Mouse (Mus musculus): ENCODE measurements at regions not wholly inside any gene's neighbourhood (a gene's known extent, or its start where the extent isn't known, plus 50 kb on each side); places are given as distances from the start of the nearest gene placed in this dataset.

DNA sequence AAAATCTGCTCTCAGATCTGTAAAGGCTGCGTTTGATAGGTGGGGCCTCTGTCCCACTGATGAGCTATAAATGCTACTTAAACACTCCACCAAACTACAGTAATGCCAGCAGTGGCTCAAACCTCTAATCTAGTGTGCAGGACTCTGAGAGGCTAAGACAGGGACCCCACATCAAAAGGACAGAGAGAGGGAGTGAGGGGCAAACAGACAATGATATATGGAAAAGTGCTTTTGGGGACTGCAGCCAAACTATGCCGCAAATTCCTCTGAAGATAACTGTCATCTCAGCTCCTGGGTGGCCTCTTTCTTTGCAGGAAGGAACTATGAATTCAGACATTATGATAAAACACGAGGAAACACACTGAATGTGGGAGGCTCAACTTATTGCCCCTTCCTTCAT is 138.9 kb upstream of the Ddit4l start:
- no peak for DNase-seq (ENCODE audit: low spot score in 2 of 2)

DNA sequence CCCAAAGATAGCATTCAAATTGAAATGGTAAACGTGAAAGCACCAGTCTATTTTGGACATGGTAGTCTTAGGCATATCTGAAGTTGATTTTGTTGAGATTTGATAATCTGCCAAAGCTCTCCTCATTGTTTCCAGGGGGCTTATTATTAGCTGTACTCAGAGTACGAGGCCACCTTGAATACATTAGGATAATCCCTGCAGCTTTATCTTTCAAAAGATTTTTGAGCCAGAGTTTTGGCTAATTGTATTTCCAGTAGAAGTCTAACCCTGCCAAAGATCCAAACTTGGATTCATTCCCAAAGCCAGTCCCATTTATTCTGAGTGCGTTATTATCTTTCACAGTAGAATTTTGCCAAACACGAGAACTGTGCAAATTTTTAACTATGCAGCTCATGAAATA is 138.4 kb upstream of the Ddit4l start:
- DNase-seq (ENCODE audit: low spot score in 2 of 2), result no peak

DNA sequence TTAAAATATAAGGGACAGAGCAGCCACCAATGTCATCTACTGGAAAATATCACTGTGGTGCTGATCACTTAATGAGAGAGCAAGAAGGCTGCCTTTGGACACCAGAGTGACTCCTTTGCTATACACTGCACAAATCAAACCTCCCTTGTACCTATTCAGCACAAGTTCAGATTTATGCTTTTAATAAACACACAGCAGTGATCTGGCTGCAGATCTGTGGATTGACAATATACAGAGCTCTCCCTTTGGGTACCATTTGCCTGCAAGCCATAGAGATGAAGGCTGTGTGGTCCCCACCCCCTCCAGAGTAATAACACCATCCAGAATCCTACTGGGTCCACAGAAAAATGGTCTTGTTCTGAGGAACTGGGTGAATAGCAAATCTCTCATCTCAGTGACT is 131.8 kb upstream of the Ddit4l start:
- no peak for DNase-seq (ENCODE audit: low spot score in 2 of 2)

DNA sequence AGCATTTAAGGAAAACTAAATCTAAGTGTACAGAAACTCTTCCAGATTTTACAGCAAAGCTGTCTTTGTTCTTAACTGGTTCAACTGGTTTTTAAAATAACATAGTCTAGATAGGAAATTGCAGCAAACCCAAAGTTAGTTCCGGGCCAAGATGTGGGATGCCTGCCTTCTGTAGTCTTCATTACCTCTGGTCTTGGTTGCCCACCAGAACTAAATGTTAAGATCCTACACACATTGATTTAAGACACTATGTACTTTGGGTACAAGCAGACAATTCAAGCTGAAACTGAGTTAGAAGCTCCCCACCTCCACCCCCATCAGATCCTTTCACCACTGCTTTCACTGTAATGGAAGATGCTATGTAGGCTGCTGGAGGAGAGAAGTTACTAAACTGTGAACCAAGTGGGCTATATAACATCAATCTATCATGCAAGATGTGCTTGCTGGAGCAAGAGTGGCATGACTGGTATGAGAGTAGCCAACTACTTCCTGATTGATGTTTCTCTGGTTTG is 129.8 kb upstream of the Ddit4l start:
- no peak for DNase-seq (ENCODE audit: low spot score in 2 of 2)

DNA sequence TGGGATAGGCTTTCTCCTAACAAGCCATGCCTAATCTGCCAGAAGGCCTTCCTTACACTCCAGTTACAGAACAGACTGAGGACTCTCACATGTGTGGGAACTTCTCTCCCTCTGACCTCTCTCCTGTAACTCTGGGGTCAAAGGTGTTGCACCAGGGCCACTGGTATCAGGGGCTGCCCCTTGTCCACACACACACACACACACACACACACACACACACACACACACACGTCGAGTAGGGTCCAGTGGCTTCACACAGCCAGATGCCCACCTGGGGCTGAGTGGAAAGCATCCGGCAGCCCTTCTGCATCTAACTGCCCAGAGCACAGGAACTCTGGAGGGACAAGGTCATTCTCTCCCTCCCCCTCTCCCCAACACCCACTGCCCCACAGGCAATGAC is 123.1 kb upstream of the Ddit4l start:
- DNase-seq (ENCODE audit: low spot score in 2 of 2), result no peak

DNA sequence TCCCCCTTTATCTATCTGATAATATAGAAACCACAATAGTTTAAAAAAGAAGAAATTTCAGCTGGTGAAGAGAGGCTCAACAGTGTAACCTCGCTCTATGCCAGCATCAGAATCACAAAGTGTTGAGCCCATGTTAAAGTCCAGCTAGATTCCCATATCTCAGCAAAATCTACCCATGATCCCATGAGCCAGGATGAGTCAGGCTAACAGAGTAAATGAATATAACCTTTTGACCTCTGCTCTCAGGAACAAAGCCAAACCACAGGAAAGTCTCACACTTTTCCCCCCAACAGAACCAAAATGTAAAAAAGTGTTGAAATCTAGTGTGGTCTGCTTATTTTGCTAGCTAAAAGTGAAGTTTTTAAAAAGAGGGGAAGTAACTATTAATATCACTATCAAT is 110.1 kb upstream of the Ddit4l start:
- DNase-seq (ENCODE audit: low spot score in 2 of 2), result no peak

DNA sequence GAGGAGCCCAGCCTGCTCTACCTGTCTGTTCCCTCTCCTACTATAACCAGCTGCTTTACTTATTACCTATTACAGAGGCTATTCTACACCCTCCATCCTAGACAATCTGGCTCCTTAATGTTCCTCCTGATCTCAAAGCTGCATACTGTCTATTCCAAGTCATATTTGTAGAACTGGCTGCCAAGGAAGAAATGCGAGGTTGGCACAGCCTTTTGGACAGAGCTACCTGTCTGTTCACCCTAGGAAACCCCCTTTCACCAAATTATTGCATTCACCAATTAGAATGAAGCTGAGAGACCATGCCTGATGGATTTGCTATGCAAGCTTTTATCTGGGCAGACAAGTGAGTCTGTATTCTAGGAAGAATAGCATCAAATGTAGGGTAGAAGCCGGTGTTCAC is 109.0 kb upstream of the Ddit4l start:
- DNase-seq (ENCODE audit: low spot score in 2 of 2), result no peak

DNA sequence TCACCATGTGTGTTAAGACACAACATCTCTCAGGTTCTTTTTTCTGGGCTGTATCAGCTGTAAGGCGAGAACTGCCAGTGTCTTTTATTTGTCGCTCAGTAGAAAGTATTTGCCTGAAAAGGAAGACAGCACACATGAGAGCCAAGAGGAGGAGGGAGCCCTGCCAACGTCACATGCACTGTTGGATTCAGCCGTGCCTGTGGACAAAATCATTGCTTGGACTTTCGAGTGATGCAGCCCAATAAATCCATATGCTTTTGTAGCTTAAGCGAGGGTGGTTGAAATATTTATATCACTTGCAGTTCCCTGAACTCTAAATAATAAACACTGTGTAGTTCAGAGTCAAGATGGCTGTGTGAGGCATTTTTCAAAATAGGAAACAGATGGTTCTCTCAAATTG is 108.4 kb upstream of the Ddit4l start:
- DNase-seq (ENCODE audit: low spot score in 2 of 2), result no peak

DNA sequence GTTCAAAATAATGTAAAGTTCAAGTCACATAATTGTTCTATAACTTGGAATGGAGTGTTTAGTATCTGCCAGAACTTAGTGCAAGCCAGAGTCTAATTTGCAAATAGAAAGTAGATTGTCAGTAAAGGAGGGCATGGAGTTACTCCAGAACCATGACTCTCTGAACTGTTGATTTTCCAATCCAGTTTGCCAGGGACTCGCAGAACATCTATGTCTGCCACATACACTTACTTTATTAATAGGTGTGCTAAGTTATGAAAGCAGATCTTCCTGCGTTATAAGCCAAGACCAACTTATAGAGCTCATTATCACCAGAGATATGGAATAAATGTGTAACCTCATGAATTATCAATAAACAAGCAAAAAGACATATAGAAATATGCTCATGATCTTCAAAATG is 107.2 kb upstream of the Ddit4l start:
- no peak for DNase-seq (ENCODE audit: low spot score in 2 of 2)

DNA sequence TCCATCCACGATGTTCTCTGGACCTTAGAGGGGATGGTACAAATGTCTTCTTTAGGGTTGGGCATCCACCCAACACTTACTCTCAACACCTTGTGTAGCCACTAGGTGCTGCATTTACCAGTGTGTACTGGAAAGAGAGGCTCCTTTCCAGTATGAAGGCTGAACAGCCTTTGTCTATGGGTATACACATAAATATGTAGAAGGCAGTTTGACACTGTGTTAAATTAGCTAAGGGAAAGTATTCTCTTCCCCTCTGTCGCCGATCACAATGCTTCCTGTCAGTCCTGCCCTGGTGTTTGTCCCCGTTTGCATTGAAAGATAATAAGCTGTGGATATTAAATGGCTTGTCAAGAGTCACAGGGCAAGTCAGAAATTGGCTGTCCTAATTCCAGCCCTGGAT is 104.0 kb upstream of the Ddit4l start:
- no peak for DNase-seq (ENCODE audit: low spot score in 2 of 2)

DNA sequence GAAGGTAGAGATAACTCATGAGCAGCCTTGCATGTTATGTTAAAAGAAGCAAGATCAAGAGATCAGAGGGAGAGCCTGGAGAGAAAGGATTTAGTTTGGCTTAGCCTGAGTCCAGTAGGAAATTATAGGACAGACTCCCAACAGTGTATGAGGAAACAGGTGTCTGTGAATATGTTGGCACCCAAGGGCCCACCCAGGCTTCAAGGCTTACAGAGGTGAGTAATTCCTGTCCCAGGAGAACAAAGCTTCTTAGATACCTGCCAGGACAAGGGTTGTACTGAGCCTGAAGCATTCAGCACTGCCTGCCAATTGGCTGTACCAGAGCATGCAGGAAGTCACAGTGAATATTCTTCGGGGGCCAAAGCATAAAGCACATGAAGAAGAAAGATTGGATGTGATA is 101.2 kb upstream of the Ddit4l start:
- no peak for DNase-seq (ENCODE audit: low spot score in 2 of 2)

DNA sequence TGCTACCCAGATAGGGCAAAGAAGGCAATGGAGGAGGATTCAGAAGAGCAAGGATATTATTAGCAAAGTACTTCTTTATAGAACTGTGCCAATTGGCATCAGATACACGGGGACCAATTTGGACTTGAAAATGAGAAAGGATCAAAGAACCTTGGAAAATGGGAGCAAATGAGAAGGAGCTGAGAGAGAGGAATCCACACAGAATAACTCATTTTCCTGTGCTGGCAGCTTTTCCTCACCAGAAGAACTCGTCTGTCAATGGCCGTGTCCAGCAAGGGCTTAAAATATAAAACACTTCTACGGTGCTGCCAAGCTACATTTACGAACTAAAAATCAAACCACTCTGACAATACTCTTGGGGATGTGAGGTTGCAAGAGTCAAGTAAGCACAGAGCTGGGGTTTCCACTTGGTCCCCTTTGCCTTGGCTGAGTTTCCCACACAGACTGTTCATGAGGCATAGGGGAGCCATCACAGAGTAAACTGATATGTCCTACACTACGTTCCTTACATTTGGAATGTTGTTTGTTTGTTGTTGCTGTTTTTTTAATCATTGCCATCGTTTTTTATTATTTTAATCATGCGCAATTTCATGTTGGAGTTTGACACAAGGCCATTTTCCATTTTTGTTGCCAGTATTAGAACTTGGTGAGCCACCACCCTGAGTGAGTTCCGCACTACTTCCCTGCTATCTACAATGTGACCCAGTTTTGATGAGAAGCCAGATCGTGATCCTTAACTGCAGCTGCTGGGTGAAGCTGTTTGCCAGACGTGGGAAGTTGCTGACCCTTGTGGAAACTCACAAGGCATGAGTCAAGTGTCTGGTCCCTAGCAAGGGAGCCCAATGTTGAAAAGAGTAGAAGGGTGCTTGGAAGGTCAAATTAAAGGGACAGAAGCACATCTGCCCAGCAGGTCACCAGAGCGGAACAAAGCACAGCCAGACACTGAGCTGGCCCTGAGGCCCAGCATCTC is 95.5 kb upstream of the Ddit4l start:
- no peak for DNase-seq (ENCODE audit: low spot score in 2 of 2)

DNA sequence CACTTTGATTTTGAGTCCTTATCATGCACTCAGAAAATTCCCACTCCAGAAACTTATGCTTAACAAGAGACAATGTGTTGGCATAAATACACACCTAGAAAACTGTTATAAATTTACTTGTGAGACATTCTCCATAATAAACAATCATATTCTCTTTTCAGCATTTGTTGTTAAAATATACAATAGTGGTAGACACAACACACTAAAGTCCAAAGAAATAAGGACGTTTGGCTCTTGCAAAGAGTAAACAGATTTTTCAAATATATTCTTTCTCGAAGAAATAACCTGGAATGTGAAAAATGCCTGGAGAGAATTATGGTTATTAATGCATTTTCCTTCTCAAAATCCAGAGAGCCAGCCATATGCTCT is 91.8 kb upstream of the Ddit4l start:
- DNase-seq (ENCODE audit: low spot score in 2 of 2), result no peak

DNA sequence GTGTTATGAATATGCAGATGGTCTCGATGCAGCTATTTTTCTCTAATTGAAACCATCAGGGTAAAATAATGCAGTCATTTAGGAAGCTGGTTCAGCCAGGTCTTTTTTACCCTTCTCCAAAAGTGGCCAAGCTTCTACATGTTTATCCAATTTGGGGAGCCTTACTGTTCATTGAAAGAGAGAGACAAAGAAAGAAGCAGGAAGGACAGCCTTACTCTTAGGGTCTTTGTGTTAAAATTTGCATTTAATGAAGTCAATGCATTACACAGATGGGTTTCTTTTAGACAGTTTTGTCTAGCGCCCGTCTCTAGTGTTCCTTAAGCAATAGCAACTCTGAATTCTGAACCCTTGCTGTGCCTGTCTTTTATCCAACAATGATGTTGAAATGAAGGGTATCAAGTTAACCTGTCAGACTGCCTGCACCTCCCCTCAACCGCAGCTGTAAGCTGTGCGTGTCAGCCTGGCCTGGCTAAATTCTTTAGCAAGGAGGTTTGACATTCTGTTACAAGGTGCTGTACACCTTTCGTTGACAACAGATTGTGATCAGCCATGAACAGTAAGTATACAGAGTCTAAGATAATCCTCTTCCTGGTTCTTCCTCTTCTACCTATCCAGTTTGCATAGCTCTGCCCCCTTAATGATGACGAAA is 91.3 kb upstream of the Ddit4l start:
- no peak for DNase-seq (ENCODE audit: low spot score in 2 of 2)

DNA sequence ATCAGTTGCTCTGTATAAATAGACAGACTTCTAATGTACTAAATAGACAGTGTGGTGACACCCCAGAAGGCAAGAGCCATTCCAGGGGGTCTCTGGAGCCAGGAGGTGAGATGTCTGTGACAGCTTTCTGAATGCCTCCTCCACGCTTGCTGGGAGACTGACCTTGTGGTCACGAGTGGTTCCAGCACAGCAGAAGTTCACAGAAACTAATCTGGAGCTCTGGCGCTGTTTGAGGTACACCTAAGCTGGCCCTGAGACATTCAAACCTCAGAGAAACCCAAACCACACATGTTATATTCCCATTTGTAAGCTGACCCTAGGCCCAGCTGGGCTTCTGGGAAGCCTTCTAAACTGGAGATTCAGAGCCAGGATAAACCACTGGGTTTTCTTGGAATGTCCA is 79.7 kb upstream of the Ddit4l start:
- DNase-seq (ENCODE audit: low spot score in 2 of 2), result no peak

DNA sequence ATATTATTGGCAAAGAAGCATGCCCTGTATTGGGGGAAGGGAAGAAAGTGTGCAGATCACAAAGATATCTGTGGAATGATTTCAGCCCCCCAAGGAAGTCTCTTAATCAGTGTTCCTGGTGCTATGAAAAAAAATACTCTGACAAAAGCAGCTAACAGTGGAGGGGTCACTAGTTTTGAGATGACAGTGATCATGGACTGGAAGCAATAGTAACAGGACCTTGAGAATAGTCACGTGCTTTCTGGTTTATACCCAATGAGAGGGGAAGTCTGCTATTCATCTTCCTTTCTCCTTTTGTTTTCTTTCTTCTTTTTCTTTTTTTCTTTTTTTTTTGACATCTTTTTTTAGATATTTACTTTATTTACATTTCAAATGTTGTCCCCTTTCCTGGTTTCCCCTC is 79.1 kb upstream of the Ddit4l start:
- DNase-seq (ENCODE audit: low spot score in 2 of 2), result no peak

DNA sequence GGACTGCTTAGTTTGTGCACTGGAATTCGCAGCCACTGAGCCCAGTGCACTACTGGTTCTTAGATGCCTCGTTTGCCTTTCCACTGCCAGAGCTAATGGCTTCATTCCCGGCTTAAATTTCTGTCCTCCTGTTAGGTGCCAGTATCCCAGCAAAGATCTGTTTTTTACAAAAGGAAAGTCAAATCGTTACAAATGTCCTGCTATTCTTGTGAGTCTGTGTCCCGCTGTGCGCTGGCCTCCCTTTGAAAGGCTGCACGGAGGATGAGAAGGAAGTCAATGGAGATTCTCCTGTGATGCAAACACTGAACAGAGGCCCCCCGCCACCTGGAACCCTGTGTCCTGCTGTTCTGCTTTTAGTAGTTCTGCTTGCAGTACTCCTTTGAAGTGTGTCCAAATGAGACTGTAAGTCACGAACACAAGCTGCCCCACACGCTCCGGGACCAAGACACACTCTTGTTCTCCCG is 74.0 kb upstream of the Ddit4l start:
- DNase-seq (ENCODE audit: low spot score in 2 of 2), result no peak

DNA sequence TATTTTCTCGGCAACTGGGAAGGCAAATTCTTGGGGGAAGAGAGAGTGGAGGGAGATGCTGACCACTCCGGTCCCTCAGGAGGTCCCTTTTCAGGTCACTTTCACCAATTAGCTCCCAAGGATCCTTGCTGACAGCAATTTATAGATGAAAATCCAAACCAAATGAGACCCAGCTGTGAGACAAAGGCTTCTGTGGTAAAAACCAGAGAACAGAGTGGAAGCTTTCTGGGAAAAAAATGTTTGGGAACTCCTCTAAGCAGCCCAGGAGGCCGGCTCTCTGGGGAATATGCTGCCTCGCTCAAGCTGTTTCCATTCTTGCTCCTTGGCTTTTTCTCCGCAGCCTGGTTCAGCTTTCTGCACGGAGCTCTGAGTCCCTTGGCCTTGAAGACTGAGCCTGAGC is 73.5 kb upstream of the Ddit4l start:
- peak in 1 of 2 experiments; percentile 43 for DNase-seq (ENCODE audit: low spot score in 2 of 2)

DNA sequence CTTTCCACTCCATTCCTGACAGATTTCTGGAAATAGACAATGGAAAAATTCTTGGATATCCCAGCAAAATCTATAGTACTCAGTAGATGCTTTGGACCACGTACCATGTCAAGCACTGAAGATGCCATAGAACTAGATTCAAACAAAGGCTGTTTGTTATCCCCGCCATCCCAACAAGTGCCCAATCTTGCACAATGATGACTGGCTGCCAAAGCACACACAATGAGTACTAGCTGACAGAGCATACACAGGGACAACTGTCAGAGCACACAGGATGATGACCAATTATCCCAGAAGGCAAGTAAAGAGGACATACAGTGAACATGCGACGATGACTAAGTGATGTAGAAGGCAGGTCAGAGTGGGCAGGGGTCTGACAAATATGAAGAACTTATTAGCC is 70.7 kb upstream of the Ddit4l start:
- DNase-seq (ENCODE audit: low spot score in 2 of 2), result no peak

DNA sequence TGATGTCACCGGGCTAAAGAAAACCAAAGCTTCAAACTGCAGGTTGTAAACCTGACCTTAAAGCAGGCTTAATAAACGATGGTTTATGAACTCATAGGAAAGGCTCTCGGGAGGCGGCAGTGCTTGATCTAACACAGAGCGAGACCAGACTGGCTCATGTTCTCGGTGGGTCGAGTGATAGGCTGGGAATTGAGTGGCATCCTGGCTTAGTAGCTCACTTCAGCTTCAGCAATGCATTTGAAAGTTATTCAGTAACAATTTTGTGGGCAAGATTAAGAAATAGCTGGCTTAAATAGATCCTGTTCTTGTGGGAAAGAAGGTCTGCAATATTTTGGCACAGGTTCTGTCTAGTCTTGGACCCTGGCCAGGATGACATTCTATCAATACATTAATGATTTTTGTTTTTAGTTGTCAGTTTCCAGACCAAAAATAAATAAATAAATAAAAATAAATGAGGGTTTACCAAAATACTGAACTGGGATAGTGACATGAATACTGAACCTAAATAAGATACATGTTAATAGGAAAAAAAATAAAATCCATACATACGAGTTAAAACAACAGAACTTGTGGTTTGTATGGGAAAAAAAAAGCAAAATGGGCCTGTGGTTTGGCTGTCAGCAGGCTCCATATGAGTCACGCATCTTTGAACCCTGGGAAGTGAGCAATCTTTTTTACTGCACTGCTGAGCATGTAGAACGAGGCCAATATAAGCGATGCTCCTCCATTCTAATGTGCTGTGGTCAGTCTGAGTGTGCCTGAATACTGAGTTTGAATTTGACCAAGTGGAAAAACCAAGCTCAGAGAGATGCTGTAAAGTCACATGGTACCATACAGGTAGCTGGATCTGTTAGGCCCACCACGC is 68.7 kb upstream of the Ddit4l start:
- no peak for DNase-seq (ENCODE audit: low spot score in 2 of 2)

DNA sequence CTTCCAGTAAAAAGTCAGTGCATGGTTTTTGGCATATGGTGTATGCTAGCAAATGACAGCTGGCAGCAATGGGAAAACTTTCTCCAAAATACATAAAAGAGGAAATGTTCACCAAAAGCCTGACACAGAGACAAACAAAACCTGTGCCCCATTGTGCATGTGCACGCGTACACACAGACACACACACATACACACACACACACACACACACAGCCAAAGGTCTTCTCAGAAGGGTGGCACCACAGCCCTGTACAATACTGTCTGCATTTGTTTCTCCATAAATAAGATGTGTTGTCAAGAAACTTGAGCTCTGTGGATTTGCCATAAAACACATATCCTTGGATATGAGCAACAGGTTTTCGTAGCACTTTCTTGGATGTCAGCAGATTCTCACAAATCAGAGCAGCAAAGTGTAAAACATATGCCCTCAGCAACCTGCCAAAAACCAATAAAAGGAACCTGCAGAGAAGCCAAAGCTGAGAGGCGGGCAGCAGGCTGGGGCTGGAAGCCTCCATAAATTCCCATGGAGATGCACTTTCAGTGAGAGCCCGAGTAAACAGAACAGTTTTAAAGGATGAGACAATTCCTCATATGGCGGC is 60.5 kb upstream of the Ddit4l start:
- DNase-seq (ENCODE audit: low spot score in 2 of 2), result peak in 1 of 2 experiments; percentile 28

DNA sequence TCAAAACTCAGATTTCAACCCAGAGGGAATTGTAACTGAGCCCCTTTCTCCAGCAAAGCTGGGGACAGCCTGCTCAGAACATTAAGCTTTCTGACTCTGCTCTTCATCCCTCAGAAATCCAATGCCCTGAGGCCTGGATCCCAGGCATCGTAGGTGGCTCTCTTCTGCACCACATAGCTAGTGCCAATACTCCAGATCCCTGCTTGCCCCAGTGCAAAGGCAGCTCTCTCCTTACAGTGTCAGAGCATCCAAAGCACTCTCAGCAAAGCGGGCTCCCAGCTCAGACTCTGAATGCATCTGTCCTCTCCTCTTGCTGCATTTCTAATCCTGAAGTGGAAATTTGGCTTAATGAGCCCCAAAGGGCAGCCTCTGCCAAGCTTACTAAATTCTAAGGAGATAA is 59.4 kb upstream of the Ddit4l start:
- DNase-seq (ENCODE audit: low spot score in 2 of 2), result no peak
